11 mouse cellular contexts compared by ENCODE assay signal in genomic region chr13:45524305-45524704, GRCm38 (mm10). TPM values are rescaled to one million over a fixed set of nuclear protein-coding genes. Genes with fewer than 3 reads are reported as not detected.
DNase-seq lines count a peak whose midpoint lies in the region; ATAC-seq and TF ChIP-seq lines count a peak whose summit lies in the region.
"Had no signal": no experiment of that assay in that cellular context is flagged by ENCODE, and none has a peak within 500 bp of the region (broad histone marks: within the 10 kb centered on the region; RNA-seq: fewer than 3 reads in every experiment).

No protein-coding gene starts in this region.

- H3K36me3 ChIP-seq in kidney, postnatal 0 days (ENCODE audit: insufficient read depth, low read length) = 0 out of 2 replicates have a peak, but pooled peaks cover 6% of the 10 kb centered on the region
- no peaks in the 10 kb centered on the region for H3K36me3 ChIP-seq in forebrain, embryonic 14.5 days (ENCODE audit: control insufficient read depth, insufficient read depth, low read length)
- no peaks in the 10 kb centered on the region for H3K36me3 ChIP-seq in forebrain, embryonic 10.5 days (replicated peaks)

- H3K9me3 ChIP-seq in kidney, postnatal 0 days (replicated peaks; ENCODE audit: low read length) = no peaks in the 10 kb centered on the region
- H3K9me3 ChIP-seq in forebrain, embryonic 14.5 days (replicated peaks; ENCODE audit: control insufficient read depth, low read length) = no peaks in the 10 kb centered on the region
- H3K9me3 ChIP-seq in forebrain, embryonic 10.5 days = no peaks in the 10 kb centered on the region
- H3K9me3 ChIP-seq: embryonic facial prominence, embryonic 13.5 days had no signal

- no peak; the same call in 1 of the 2 replicates for ATAC-seq in kidney, postnatal 0 days (replicated peaks; ENCODE audit: low FRiP score, low read depth)
- no peak for ATAC-seq in forebrain, embryonic 14.5 days

- no peaks in the 10 kb centered on the region for H3K27me3 ChIP-seq in kidney, postnatal 0 days (ENCODE audit: insufficient read depth, low read length)
- no peaks in the 10 kb centered on the region for H3K27me3 ChIP-seq in forebrain, embryonic 14.5 days (replicated peaks; ENCODE audit: control insufficient read depth, insufficient read depth, low read length)
- H3K27me3 ChIP-seq in forebrain, embryonic 10.5 days (ENCODE audit: poor library complexity, severe bottlenecking) = no peaks in the 10 kb centered on the region; the same call in 1 of the 2 replicates
- H3K27me3 ChIP-seq: CH12.LX; embryonic facial prominence, embryonic 13.5 days had no signal

- DNase-seq in heart, adult 9 months (ENCODE audit: low spot score in 2 of 2) = peak; percentile 40 to 55
- no peak for DNase-seq in heart, adult 8-10 months (ENCODE audit: low spot score)
- peak; percentile 60 for DNase-seq in adrenal gland, adult 8-10 months
- peak; percentile 53 to 79 for DNase-seq in cerebellum, postnatal 14 days
- no peak for DNase-seq in kidney, postnatal 0 days (ENCODE audit: low spot score)
- DNase-seq in forebrain, embryonic 14.5 days (ENCODE audit: low spot score) = no peak
- DNase-seq in forebrain, embryonic 10.5 days (ENCODE audit: extremely low spot score, low spot score) = no peak
- DNase-seq in lung, postnatal 4 days = no peak
- DNase-seq: midbrain, embryonic 14.5 days had no signal

- no peak overlapping the region for H3K9ac ChIP-seq in kidney, postnatal 0 days (ENCODE audit: low read depth, low read length)
- H3K9ac ChIP-seq in forebrain, embryonic 14.5 days (ENCODE audit: low read length) = no peak overlapping the region
- H3K9ac ChIP-seq: embryonic facial prominence, embryonic 13.5 days had no signal

- no peak overlapping the region for H3K4me3 ChIP-seq in kidney, postnatal 0 days (replicated peaks; ENCODE audit: low read depth, low read length)
- no peak overlapping the region for H3K4me3 ChIP-seq in forebrain, embryonic 14.5 days (ENCODE audit: low read depth, low read length)
- H3K4me3 ChIP-seq in forebrain, embryonic 10.5 days = no peak overlapping the region
- H3K4me3 ChIP-seq: embryonic facial prominence, embryonic 13.5 days had no signal

- peak overlapping the region; percentile 61 for H3K27ac ChIP-seq in kidney, postnatal 0 days
- no peak overlapping the region for H3K27ac ChIP-seq in forebrain, embryonic 14.5 days (ENCODE audit: low read depth, low read length)
- H3K27ac ChIP-seq in forebrain, embryonic 10.5 days = no peak overlapping the region
- H3K27ac ChIP-seq: embryonic facial prominence, embryonic 13.5 days had no signal

- TF ChIP-seq CTCF in kidney, postnatal 0 days (IDR thresholded peaks at IDR 0.05; ENCODE audit: low read depth) = no peak

- H3K4me1 ChIP-seq in kidney, postnatal 0 days (replicated peaks; ENCODE audit: insufficient read depth, low read length) = peaks cover 9% of the 10 kb centered on the region
- peaks cover 7% of the 10 kb centered on the region for H3K4me1 ChIP-seq in forebrain, embryonic 14.5 days (ENCODE audit: control insufficient read depth, insufficient read depth, low read length)
- peaks cover 21% of the 10 kb centered on the region for H3K4me1 ChIP-seq in forebrain, embryonic 10.5 days

- WGBS in kidney, postnatal 0 days = 20% methylated on average over 3 of the region's 3 CpGs
- WGBS in forebrain, embryonic 14.5 days = 70% methylated on average over 3 of the region's 3 CpGs
- 79% methylated on average over 3 of the region's 3 CpGs for WGBS in forebrain, embryonic 10.5 days

- H3K4me2 ChIP-seq in kidney, postnatal 0 days (ENCODE audit: low read length) = no peak overlapping the region
- no peak overlapping the region for H3K4me2 ChIP-seq in forebrain, embryonic 14.5 days (ENCODE audit: low read length)
- H3K4me2 ChIP-seq: embryonic facial prominence, embryonic 13.5 days had no signal

RNA-seq across cellular contexts. Expression of gene Gmpr, which starts 17.1 kb away (rescaled TPM):
- total RNA-seq in heart, adult 8-10 months (2022) = 100 to 1,000 TPM; 152 to 199 (median 170) TPM
- 10 to 100 TPM; 19.0 to 42.8 (median 24.0) TPM for total RNA-seq in adrenal gland, adult 8-10 months (2022)
- 72.5 and 79.0 TPM in 2 replicates for polyA plus RNA-seq in kidney, postnatal 0 days (2015; fragmentation: Nextera tagmentation; extraction: Ambion mirVana)
- polyA plus RNA-seq in forebrain, embryonic 14.5 days (2014; fragmentation: Nextera tagmentation; extraction: Ambion mirVana) = 24.3 and 25.7 TPM in 2 replicates
- polyA plus RNA-seq in forebrain, embryonic 10.5 days (2016; fragmentation: Nextera tagmentation; extraction: Ambion mirVana) = 27.3 and 31.5 TPM in 2 replicates

Comparison
In these comparisons a context has a peak if more than half of its experiments do, and no peak if none do; other contexts are left out.
1. DNase-seq: peak in heart, adult 9 months (2 of 2), adrenal gland, adult 8-10 months (single experiment) and cerebellum, postnatal 14 days (2 of 2); none in heart, adult 8-10 months (single experiment), kidney, postnatal 0 days (single experiment), forebrain, embryonic 14.5 days (single experiment), forebrain, embryonic 10.5 days (single experiment) and lung, postnatal 4 days (0 of 2).